Mouse (Mus musculus): Measurements from ENCODE around the gene Comp.

Gene Comp

GRCm38 (mm10) chr8:70397611-70398563, 24.5 kb downstream of the Comp start:
- DNase-seq (ENCODE audit: low spot score): no peak

DNA sequence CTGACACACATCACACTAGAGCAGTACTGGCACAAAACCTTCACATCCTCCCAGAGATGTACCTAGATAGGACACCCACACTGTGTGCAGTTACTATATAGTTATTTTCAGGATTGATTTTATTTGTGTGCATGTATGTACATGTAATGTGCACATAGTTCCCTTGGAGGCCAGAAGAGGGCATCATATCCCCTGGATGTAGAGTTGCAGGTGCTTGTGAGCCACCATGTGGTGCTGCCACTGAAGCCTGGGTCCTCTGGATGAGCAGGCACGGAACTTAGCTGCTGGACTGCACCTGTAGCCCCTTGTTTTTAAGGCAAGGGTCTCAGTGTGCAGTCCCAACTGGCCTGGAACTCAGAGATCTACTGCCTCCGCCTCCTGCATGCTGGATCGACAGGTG, 30.9 kb downstream of the Comp start:
- DNase-seq (ENCODE audit: low spot score): no peak

- DNase-seq (ENCODE audit: low spot score): no peak
Measured at GRCm38 (mm10) chr8:70405189-70405588, 31.8 kb downstream of the Comp start.

DNA sequence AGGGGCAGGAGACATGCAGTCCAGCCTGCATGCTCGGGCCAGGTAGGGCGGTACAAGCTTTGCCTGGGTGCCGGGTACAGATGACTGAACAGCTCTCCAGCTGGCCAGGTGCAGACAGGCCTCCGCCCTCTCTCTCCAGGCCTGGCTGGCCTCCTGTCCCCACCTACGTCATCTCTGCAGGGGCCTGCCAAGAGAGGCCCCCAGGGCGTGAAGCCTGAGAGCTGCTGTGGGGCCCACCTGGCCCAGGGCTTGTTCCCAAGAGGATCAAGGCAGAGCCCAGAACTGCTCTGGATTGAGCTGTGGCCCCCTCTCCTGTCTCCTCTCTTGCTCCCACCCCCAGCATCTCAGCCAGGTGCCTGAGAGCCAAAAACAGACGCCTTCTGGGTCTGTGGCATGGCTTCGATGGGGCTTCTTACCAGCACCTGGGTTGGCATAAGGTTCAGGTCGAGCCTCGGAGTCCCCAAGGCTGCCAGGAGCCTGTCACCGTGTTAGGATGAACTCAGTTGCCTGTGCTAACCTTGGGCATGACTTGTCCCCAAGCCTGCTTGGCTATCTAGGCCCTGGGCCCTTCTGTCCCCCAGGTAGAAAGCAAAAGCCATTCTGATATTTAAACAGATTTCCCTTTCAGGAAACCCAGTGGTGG, 33.2 kb downstream of the Comp start:
- no peak for DNase-seq (ENCODE audit: low spot score)

DNA sequence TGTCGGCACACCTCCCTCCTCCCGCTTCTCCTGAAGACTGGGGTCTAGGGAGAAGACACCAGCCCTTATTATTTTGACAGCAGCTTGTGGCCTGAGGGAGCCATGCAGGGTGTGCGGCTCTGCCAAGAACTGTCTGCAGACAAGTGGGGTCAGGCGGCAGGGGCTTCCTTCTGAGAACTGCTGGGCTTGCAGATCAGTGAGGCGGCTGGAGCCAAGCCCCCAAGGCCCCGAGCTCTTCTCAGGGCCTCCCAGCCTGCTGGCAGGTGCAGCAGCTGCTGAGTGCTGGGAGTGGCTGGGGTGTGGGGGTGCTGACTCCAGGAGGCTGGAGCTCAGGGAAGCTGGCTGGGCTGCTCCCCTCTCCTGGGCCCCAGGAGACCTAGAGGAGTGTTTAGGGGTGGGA, 34.9 kb downstream of the Comp start:
- peak; percentile 67 for DNase-seq (ENCODE audit: low spot score)

- peak; percentile 20 for DNase-seq (ENCODE audit: low spot score)
Measured at GRCm38 (mm10) chr8:70409019-70409418, 35.7 kb downstream of the Comp start.

DNA sequence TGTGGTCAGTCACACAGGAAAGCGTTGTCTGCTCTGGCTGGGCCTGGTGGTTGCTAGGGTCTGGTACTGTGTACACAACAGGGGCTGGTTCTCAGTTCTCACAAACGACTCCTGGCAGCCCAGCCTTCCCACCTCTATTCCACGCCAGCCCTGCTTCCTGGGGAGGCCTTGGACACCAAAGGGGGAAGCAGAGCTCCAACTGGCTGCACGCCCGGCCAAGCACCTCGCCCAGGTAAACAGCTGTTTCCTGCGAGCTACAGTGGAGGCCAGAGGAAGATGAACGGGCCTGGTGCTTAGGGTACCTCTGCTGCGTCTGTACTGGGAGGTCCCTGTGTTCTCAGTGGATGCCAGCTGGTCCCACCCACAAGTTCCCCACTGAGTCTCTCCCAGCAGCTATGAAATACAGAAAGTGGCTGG, 36.1 kb downstream of the Comp start:
- DNase-seq (ENCODE audit: low spot score): peak; percentile 17

DNA sequence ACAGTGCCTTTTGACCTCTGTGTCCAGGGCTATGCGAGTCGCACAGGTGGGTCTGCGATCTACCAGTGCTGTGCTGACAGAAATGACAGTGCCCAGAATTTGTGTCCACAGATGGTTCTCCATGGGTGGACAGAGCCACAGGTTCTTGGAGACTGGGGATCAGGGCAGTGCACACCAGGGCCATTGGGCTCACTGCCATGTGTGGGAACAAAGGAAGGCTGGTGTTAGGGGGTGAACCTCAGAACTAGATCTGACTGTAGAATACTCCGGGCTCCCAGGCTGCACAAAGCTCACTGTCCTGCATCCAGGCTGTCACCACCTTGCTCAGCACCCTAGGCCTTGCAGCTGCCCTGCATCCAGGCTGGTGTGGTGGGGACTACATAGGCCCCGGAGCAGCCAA, 36.9 kb downstream of the Comp start:
- no peak for DNase-seq (ENCODE audit: low spot score)

GRCm38 (mm10) chr8:70414310-70414946, 41.1 kb downstream of the Comp start:
- no peak for DNase-seq (ENCODE audit: low spot score)

GRCm38 (mm10) chr8:70415540-70416451, 42.4 kb downstream of the Comp start:
- DNase-seq (ENCODE audit: low spot score): peak; percentile 63

- DNase-seq (ENCODE audit: low spot score): no peak
Measured at GRCm38 (mm10) chr8:70416941-70417340, 43.6 kb downstream of the Comp start.

DNA sequence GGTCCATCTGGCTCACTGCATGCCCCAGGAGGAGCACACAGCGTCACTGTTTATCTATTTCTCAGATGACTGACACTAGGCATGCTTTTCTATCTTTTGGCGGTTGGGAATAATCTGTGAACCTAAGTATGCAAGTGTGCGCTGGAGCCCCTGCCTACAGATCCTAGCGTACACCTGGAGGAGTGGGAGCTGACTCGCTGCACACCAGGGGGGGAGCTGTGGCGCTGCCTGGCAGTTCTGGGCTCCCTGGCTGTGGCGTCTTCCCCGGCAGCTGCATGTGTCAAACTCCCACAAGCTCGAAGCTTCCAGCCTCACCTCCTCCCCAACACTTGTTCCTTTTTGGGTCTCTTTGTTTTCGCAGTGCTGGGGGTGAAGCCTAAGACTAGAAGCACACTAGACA, 44.6 kb downstream of the Comp start:
- no peak for DNase-seq (ENCODE audit: low spot score)

GRCm38 (mm10) chr8:70418954-70419353, 45.6 kb downstream of the Comp start:
- DNase-seq (ENCODE audit: low spot score): no peak

DNA sequence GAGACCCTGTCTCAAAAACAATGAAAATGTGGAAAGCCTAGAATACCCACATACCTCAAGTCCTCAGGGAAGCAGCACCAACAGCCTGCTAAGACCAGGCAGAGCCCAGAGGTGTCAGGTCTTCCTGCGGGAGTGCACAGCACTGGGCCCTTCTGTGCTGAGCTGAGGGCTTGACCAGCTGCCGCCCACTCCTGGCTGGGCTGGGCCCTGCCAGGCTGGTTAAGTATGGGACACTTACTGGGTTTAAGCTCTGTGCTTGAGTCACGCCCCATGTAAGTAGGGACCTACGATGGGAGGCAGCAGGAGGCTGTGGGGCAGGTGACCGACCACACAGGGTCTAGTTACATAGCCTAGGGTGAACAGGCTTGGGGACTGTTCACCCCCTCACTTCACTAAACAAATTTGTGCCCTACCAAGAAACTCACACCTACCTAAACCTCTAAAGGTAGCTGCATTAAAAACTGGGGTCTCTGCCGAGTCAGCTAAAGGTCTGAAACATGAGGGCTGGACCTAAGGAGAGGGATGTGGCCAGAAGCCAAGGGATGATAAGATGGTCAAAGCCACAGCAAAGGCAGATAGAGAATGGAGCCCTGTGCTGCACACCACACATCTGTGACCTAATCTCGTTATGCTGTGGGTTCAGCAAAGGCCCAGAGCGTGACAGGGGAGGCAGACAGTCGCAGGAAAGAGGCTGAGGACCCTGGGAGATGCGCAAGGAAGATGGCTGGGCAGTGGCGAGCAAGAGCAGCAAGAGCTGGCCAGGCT, 46.7 kb downstream of the Comp start:
- no peak for DNase-seq (ENCODE audit: low spot score)

GRCm38 (mm10) chr8:70421349-70422104, 48.2 kb downstream of the Comp start:
- DNase-seq (ENCODE audit: low spot score): no peak

DNA sequence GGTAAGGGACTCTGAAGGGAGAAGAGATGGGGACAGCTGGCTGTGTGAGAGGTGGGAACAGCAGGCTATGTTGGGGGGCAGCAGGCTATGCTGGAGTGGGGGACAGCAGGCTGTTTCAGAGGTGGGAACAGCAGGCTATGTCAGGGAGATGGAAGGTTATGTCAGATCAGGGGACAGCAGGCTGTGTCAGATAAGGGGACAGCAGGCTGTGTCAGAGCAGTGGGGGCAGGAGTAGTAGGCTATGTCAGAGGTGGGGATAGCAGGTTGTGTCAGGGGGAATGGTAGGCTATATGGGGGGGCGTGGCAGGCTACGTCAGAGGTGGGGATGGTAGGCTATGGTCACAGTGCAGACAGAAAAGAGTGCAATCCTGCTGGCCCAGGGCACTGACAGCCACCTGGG, 49.4 kb downstream of the Comp start:
- DNase-seq (ENCODE audit: low spot score): no peak

DNA sequence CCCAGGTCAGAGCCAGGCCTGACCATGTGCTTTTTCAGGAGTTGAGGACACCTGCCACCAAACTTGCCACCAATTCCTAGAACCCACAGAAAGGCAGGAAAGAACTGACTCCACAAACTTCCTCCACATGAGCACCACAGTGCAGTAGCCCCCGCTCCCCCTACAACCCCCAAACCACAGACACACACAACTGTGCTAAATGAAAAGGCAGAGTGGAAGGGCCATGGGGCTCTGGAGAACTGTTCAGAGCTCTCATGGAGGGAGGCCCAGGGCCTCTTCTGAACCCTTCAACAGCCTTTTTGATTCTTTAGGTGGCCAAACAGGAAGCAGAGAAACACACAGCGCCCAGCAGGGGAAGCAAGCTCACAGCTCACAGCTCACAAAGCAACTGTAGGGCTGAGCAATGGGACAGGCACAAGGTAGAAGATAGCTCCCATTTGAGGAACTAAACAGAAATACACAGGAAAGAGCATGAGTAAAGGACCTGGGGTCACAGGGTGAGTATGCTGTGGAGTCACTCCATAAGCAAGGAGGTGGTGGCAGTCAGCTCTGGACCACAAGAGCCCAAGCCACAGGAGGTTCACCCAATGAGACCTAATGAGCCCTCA, 53.0 kb downstream of the Comp start:
- DNase-seq (ENCODE audit: low spot score): no peak

DNA sequence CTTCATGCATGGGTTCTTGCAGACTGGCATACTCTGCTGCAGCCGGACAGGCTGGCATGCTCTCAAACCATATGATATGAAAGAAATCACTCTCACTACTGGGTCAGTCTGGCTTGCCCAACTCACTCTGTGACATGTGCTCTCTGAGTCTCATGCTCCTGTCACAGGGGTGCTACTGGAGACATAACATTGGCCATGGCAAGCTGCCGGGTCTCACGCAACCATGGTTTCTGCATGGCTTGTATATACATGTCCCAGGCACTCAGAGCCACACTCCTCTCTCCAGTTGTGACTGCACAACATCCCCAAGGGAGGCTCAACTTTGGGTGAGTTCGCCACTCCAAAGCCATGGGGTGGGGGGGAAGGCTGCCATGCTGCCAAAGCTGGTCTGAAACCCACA, 57.9 kb downstream of the Comp start:
- DNase-seq (ENCODE audit: low spot score): no peak
